Mouse (Mus musculus) olfactory bulb, adult 2 months (tissue): Measurements from ENCODE around the gene Wiz.

Experiments
- CTCF ChIP-seq: fragments of 200-500 bp; IDR thresholded peaks from 2 replicates; pipeline ENCODE4 v1.5.1; 2012; ENCODE audit warnings: low read depth, mild to moderate bottlenecking, low read length, moderate library complexity; ENCODE audit not compliant: insufficient read depth
- POLR2A ChIP-seq: fragments of 200-500 bp; IDR thresholded peaks from 2 replicates; pipeline ENCODE4 v1.6.1; 2012; ENCODE audit warnings: mild to moderate bottlenecking, low read depth, low read length, moderate library complexity; ENCODE audit not compliant: insufficient read depth

DNA sequence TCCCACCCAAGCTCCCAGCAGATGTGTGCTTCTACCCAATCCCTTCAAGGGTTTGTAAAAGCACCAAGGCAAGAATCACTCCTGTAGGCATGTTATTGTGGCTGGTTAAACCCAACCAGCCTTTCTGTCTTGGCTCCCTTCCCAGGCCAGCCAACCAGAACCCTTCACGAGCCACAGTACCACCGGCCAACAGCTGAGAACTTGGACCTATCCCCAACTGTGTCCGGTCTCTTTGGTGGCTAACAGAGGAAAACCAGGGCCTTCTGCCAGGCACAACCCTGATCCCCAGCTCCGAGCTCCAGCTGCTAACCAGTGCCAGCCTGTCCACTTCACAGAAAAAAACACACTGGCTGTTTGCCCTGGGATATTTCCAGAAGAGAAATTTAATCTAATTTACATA, 35.5 kb downstream of the Wiz start:
- TF ChIP-seq CTCF (no peak), POLR2A (no peak)
